Mouse (Mus musculus): ENCODE measurements around the gene Il27ra.

DNA sequence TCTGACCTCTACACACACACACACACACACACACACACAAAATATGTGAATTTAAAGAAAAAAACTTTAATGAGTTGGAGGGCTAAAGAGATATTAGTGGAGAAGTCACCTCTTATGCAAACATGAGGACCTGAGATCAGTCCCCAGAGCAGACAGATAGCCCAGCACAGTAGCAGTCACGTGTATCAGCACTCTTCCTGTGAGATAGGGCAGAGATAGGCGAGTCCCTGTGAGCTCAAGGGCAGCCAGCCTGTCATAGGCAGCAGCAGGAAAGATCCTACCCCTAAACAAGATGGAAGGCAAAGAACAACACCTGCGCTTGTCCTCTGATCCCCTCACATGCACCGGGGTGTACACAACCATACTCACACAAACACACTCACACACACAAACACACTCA lies 59.9 kb downstream of the Il27ra start:
- TF ChIP-seq CTCF (IDR thresholded peaks at IDR 0.05; ENCODE audit: control insufficient read depth, insufficient read depth, insufficient replicate concordance, low read depth, low read length), result no peak
- no peak for TF ChIP-seq POLR2A (IDR thresholded peaks at IDR 0.05; ENCODE audit: control insufficient read depth, low read depth, low read length)
